Mouse (Mus musculus) left cerebral cortex, adult 2 months (tissue): ENCODE results near the gene Shpk. TPM values are rescaled to one million over a fixed set of nuclear protein-coding genes. Genes with fewer than 3 reads are reported as not detected.
A peak's percentile ranks its signal among the peaks of the same experiment; 100 is the strongest.

Experiments used
- DNase-seq, 2 experiments: peaks; one replicate each; pipeline ENCODE4 v3.0.0; 2021 to 2022; ENCODE audit warnings: low spot score in 2 of 2, mixed read lengths in 1 of 2; ENCODE audit errors: extremely low spot score in 1 of 2
- H3K27ac ChIP-seq: fragments of 200-600 bp; 2 replicates; pipeline ENCODE4 v1.8.1; 2022
- H3K4me3 ChIP-seq: fragments of 200-600 bp; 2 replicates; pipeline ENCODE4 v1.8.1; 2022
- CTCF ChIP-seq: fragments of 200-600 bp; IDR thresholded peaks from 2 replicates; pipeline ENCODE4 v1.8.1; 2022; ENCODE audit warnings: antibody characterized with exemption, mild to moderate bottlenecking, moderate library complexity
- intact Hi-C: fragments of 180-260 bp; cut with DNase I; formaldehyde crosslinking; loops from one replicate; pipeline ENCODE4 v1.15.1; 2025
- total RNA-seq, 2 experiments: library from RNA; stranded (reverse); gene quantifications; 2 replicates each; pipeline ENCODE4 v1.2.3; 2021

Shpk gene
- total RNA-seq, 2 experiments from 2014 or later, result 2.7 to 2.9 TPM

DNA sequence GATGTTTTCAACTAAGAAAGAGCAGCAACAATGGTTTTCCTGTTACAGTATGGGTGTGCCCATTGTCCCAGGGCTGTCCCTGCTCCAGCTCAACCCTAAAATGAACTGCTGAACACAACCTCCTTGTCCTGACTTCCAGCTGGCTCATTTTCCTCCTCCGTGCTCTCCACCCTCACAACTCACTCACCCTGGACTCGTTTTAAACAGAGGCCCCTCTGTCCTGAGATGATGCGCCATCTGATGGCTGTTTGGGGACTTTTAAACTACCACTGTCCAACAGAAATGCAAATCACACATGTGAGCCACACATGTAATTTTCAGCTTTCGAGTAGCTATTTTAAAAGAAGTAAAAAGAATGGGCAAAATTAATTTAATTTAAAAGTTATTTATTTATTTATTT is 2.3 kb downstream of the Shpk start:
- intact Hi-C loops, result no loop called here
- no peak for DNase-seq
- TF ChIP-seq CTCF, result no peak; the same call in none of the 2 replicates
- no peak overlapping the region for H3K27ac ChIP-seq
- H3K4me3 ChIP-seq, result no peak overlapping the region

DNA sequence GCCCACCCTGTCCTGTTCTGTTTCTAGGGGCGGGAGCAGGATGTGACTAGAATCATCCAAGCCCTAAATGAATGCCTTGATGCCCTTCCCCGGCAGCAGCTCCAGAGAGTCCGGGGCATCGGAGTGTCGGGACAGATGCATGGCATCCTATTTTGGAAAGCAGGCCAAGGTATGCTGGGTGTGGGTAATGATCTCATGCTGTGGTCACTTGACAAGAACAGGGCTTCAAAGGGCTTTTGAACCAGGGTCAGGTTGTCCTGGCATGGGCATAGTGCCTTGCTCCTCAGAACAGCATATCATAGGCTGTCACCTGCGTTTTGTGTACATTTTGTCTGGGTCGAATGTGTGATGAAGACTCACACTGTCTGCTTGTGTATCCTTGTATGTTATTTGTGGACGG is 4.6 kb downstream of the Shpk start:
- Histone ChIP-seq H3K27ac (no peak overlapping the region), H3K4me3 (no peak overlapping the region)
- no peak for TF ChIP-seq CTCF
- intact Hi-C loops, result no loop called here
- DNase-seq, result no peak

DNA sequence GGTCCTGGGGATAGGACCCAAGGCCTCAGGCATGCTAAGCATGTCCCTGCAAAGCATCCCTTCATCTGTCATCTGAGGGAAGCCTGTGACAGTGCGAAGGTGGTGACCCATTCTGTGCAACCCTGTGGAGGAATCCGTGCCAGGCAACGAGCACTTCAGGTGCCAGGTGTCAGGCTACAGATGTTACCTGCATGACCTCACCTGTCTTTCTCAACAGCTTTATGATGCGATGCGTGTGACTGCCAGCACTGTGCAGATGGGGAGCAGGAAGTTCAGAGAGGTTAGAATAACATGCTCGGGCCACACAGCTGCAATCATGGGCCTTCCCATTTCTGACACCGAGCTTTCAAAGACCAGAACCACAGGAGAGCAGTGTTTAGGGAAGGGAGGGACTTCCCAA is 5.9 kb downstream of the Shpk start:
- H3K4me3 ChIP-seq, result no peak overlapping the region
- intact Hi-C loops, result no loop called here
- H3K27ac ChIP-seq, result no peak overlapping the region
- TF ChIP-seq CTCF, result no peak
- DNase-seq, result no peak

DNA sequence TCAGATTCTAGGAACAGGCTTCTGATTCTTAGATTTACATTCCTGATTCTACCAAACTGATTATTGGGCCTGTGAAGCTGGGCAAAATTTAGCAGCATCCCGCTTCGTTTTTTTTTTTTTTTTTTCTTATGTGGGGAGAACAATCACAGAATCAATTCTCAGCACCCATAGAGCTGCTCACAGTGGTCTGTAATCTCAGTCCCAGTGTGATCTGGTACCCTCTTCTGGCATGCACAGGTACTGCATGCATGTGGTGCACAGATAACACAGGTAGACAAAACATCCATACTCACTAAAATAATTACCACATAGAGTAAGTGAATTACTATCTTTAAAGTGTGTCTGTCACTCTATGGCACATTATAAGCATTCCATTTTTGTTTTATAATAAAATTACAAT is 8.4 kb downstream of the Shpk start:
- Histone ChIP-seq H3K4me3 (no peak overlapping the region), H3K27ac (no peak overlapping the region)
- intact Hi-C loops, result no loop called here
- TF ChIP-seq CTCF, result peak; percentile 29
- DNase-seq, result no peak

DNA sequence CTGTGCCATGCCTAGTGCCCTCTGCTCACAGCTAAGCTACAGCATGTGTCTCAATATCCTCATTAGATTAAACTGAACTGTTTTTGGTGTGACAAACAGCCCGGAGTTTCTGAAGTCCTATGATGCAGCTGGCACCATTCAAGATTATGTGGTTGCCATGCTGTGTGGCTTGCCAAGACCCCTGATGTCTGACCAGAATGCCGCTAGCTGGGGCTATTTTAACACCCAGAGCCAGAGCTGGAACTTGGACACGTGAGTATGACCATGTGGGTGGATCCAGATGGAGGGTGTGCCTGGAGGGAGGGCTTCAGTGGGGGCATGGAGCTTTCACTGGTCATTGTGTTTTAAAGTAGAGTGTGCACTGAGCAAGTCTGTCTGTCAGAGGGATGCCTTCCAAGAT is 14.7 kb downstream of the Shpk start:
- DNase-seq, result no peak
- no peak overlapping the region for H3K4me3 ChIP-seq
- intact Hi-C loops, result no loop called here
- no peak for TF ChIP-seq CTCF
- H3K27ac ChIP-seq, result no peak overlapping the region

DNA sequence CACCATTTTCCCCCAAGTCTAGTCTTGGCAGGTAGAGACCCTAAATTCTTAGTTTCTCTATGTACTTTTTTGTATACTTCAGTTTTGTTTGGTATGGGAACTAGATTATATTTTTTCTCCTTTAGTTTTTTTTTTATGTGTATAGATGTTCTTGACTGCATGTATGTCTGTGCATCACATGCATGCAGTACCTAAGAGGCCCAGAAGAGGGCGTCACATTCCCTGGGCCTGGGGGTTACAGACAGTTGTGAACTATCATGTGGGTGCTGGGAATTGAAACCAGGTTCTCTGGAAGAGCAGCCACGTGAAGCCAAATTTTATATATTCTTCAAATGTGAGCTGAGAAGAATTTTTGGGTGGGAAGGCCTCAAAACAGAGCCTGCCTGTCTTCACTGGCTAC is 20.4 kb downstream of the Shpk start:
- intact Hi-C loops, result no loop called here
- DNase-seq, result no peak
- Histone ChIP-seq H3K27ac (no peak overlapping the region), H3K4me3 (no peak overlapping the region)
- TF ChIP-seq CTCF, result peak; percentile 24

DNA sequence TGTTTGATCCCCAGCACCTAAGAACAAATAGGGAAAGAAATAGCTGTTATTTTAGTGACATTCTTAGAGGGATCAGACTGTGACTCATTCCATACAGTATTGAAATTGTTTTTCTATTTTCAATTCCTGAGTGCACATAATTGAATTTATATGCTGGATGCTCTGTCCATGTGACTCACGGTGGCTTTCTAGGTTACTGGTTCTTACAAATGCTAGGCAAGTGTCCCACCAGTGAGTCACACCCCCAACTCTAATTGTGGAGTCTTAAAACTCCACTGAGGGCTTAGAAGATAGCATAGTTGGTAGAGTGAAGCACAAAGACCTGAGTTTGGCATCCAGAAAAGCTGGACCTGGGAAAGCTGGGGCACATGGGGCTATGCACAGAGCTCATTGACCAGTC is 21.4 kb downstream of the Shpk start:
- no peak for TF ChIP-seq CTCF
- intact Hi-C loops, result no loop called here

DNA sequence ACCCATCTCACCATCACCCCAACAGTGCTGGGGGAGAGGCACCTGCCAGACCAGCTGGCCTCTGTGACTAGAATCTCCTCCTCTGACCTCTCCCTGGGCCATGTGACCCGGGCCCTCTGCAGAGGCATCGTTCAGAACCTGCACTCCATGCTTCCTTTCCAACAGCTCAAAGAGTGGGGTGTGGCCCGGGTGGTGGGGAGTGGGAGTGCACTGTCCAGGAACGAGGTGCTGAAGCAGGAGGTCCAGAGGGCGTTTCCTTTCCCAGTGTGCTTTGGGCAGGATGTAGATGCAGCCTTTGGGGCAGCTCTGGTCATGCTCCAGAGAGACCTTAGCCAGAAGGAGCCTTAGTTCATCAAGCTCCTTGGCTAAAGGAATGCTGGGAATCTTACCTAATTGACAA is 23.6 kb downstream of the Shpk start:
- TF ChIP-seq CTCF, result no peak
- intact Hi-C loops, result no loop called here
- DNase-seq, result no peak

More for the DNA sequence above, 21.4 kb downstream of the Shpk start:
- H3K4me3 ChIP-seq, result no peak overlapping the region
- DNase-seq, result no peak
- H3K27ac ChIP-seq, result no peak overlapping the region

DNA sequence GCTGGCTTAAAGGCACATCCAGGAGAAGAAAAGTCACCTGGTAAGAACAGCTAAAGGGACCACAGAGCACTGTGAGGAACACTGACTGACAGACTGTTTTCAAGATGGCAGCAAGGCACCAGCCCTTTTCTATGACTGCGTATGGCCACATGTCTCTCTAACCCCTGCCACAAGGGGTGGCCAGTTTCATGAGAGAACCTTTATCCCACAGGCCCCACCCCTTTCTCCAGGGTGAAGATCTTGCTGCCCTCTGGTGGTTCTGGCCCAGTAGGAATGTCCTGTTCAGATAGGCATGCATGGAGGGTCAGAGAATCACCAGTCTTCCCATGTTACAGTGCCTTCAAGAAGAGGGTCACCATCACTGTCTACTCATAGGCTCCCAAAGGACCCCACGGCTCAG is 24.7 kb downstream of the Shpk start:
- H3K27ac ChIP-seq, result no peak overlapping the region
- H3K4me3 ChIP-seq, result no peak overlapping the region
- DNase-seq, result no peak
- peak; percentile 34 for TF ChIP-seq CTCF
- intact Hi-C loops, result no loop called here

More for the DNA sequence above, 23.6 kb downstream of the Shpk start:
- Histone ChIP-seq H3K4me3 (no peak overlapping the region), H3K27ac (no peak overlapping the region)

DNA sequence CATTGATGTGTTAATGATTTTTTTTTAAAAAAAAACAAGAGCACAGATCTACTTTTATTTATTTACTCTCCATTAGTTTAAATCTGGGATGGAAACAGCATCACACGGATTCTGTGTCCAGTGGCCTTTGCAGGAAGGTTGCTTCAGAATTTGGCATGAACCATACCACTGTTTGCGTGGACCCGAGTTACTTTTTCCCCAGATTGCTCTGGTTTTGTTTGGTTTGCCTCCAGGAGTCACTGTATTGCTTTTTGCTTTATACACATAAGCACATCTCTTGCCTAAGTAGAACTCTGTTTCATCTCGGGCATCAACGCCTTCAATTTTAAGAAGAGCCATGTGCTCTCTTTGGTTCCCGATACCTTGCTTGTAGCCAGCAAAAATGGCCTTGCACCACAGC is 26.6 kb downstream of the Shpk start:
- DNase-seq, result no peak
- Histone ChIP-seq H3K27ac (no peak overlapping the region), H3K4me3 (no peak overlapping the region)
- TF ChIP-seq CTCF, result no peak
- intact Hi-C loops, result no loop called here

DNA sequence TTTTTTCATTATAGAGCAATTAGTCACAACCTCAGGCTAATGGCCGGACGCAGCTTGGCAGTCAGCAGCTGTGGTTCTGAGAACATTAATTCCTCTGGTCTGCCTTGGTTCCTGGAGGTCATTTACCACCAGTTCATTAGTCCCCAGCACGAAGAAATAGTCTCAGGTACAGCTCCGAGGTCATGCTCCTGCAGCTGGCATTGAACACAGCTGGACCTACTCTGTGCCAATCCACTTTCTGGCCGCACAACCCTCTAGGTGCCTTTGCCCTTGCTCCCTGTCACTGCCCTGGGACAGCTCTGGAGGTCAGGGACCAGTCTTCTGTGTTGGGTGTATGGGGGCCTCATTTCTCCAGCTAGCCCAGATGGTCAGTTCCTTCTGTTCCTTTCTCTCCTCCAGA is 29.6 kb downstream of the Shpk start:
- Histone ChIP-seq H3K27ac (no peak overlapping the region), H3K4me3 (no peak overlapping the region)
- DNase-seq, result no peak
- TF ChIP-seq CTCF, result no peak
- intact Hi-C loops, result no loop called here

DNA sequence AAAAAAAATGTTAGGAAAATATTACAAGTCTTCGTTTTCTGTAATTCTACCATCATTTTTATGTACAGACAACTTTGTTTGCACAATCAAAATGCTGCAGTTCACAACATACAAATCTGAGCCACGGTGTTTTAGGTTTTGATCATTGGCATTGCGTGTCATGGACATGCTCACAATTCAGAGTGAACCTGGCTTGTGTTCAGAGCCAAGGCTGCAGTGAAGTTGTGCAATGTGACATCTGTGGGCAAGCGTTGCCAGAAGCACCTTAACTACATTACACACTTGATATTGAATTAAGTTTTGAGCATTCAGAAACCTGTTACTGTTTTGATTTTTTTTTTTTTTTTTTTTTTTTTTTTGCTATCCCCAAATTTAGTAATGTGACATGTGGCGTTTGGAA is 30.8 kb downstream of the Shpk start:
- no peak for TF ChIP-seq CTCF
- intact Hi-C loops, result no loop called here
- no peak for DNase-seq
- no peak overlapping the region for H3K4me3 ChIP-seq
- H3K27ac ChIP-seq, result no peak overlapping the region

DNA sequence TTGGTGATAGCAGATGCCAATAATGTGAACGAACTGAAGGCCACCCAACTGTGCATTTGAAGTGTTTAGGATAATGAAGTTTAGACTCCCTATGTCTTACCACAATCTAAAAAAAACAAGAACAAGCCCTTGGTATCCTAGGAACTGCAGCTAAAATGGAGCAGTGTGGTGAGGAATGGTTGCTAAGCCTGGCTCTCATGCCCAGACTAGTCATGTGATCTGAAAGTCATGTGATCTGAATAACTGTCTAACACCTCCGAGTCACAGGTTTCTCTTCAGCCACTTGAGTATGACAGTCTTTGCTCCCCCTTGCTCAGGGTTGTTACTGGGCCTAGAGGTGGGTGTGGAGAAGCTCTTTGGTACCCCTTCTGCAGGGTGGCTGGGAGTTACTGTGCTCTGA is 33.3 kb downstream of the Shpk start:
- no peak for DNase-seq
- intact Hi-C loops, result no loop called here
- TF ChIP-seq CTCF, result no peak
- Histone ChIP-seq H3K4me3 (no peak overlapping the region), H3K27ac (no peak overlapping the region)

DNA sequence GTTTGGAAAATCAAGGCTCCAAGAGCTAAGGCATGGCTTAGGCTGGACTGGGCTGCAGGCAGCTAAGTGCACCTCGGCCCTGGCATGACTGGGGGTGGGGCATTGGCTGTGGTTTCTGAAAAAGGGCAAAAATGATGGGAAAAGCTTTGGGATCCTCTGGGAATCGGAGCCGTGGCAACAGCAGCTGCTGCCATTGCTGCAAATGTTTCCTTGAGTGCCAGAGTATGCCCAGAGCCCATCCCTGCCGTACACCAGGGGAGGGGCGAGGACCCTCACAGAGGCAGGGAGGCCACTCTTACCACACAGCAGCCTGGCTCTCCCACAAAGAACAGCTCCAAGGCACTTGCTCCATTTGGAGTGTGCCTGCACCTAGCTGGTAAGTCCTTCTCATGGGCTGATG is 34.7 kb downstream of the Shpk start, which contains the start of gene Trpv1:
Gene Trpv1, plus strand, starts transcription at position 301 of the 400 bp plus-strand sequence.
- no peak within 1 kb of the TSS for H3K27ac ChIP-seq
- no peak for TF ChIP-seq CTCF
- H3K4me3 ChIP-seq, result no peak within 1 kb of the TSS
- DNase-seq, result no peak
- intact Hi-C loops, result no loop called here
